Mouse (Mus musculus): ENCODE data around the gene Gm20458.

The Gm20458 gene

GRCm38 (mm10) chr2:164504919-164505318 lies 44.2 kb downstream of the Gm20458 start:
- DNase-seq: no peak

- DNase-seq: no peak
These were observed 45.0 kb downstream of the Gm20458 start for GRCm38 (mm10) chr2:164505619-164506347.

DNA sequence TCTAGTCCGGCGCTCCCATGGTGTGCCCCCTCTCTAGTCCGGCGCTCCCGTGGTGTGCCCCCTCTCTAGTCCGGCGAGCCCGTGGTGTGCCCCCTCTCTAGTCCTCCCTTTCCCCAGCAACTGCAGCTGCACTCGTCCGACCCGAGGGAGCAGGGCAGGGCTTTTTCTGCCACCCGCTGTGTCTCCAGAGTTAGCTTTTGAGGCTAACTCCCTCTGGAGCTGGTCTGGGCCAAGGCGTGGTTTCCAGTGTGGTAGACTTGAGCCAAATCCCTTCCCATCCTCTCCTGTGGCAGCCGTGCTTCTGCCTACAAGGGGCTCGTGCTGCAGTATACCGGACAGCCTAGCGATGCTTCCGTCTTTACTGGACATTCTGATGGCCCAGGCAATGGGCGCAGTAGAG lies 47.0 kb downstream of the Gm20458 start:
- no peak for DNase-seq

- no peak for DNase-seq
These were observed 49.9 kb downstream of the Gm20458 start for GRCm38 (mm10) chr2:164510621-164511190.

- no peak for DNase-seq
These were observed 51.5 kb downstream of the Gm20458 start for GRCm38 (mm10) chr2:164512121-164512909.

GRCm38 (mm10) chr2:164513389-164513788 lies 52.6 kb downstream of the Gm20458 start:
- DNase-seq: no peak

- DNase-seq: no peak
These were observed 54.1 kb downstream of the Gm20458 start for GRCm38 (mm10) chr2:164514916-164515315.

DNA sequence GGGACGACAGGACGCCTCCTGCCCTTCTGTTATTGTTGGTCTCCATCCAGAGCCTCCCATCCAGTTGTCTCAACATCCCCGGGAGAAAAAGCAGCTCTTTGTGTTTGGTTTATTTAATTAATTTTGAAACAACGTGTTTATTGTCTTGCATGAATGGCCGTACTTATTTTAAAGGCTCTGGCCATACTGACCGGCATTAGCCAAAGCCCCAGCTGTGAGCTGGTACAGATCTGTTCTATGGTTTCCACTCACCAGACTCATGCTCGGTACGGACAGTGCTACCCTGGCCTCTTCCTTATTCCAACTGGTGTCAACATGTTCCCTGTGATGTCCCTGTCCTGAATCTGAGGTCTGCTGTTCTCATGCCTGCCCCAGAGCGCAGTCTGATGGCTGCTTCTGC lies 55.1 kb downstream of the Gm20458 start:
- no peak for DNase-seq

GRCm38 (mm10) chr2:164516592-164516991 lies 55.8 kb downstream of the Gm20458 start:
- no peak for DNase-seq

- peak; percentile 46 to 58 for DNase-seq
These were observed 56.9 kb downstream of the Gm20458 start for GRCm38 (mm10) chr2:164517485-164518221.

DNA sequence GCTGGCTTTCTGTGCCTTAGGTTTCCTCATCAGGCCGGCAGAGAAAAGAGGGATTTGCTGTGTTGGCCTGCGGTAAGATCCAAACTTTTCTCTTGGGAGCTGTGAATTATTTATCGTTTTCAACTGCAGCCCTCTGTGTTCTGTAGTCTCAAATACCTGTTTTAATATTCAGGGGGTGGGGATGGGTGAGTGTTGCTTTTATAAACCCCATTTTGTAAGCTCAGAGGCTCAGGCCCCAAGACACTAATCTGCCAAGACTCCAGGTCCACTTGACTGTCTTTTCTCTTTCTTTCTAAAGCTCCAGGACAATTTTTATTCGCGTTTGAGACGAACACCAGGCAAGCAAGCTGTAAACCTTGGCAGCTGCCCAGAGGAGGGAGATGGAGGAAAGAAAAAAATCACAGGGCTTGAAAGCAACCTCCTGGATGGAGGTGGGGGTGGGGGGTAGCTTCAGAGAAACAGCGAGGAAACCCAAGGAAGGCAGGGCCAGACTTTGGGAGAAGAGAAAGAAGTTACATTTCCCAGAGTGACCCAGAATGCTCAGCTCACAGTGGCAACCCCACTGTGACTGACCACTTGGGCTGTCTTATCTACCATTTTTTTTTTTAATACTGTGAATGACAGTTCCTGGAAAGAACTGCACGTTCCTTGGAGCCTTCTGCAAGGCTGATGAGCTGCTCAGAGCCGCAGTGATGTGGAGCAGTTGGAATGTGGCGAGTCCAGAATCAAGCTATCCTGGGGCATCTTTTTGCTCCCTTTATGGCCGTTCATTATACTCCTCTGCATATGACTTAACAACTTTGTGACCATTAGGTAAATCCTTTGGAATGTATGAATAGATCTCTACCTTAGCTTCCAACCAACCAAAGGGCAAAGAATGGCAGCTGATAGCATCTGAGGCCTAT lies 57.8 kb downstream of the Gm20458 start:
- no peak for DNase-seq

DNA sequence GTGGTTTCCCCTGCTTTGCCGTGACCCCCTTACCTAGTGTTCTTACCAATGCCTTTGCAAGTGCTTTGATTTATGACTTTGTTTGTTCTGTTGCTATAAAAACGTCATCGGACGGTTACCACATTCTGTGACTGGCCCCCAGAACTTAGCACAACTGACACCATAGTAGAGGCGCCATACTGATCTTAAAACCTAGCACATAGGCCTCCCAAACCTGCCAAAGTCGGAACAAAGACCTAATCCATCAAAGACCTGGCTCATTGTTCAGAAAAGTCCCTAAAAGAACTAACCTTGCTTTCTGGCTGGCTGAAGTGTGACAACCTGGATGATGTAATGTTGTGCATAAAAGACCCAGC lies 58.4 kb downstream of the Gm20458 start:
- no peak for DNase-seq

DNA sequence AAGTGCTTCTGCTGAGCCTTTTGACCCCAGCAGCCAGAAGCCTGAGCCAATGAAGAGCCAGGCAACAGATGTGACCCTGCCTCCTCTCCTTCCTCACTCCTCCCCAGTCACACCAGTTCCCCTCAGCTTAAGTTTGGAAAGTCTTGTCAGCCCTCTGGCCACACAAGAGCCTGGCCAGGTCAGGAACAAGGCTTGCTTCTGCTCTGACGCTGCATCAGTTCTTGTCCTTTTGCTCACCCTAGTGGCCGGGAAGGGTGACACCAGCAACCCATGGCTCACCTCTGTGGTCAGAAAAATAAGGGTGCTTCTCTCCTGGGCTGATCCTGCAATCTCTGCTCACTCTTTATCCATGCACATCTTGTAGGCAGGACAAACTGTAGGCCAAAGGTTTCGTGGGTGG lies 60.0 kb downstream of the Gm20458 start:
- peak; percentile 46 to 60 for DNase-seq

DNA sequence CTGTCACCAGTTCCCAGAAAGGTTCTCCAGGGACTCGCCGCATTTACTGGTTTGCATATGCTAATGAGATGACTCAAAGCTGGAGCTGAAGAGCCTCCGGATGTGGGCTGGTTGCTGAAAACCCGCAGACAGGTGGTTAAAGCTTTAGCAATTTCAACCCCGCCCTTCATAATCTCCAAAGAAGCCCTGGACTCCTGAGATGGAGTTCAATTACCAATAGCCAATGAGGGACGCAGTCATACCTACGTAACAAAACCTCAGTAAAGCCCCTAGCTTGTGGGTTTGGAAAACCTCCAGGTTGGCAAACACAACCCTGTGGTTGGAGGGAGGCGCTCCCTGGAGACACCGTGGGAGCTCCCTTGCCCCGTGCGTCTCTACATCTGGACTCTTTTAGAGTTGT lies 61.1 kb downstream of the Gm20458 start:
- peak; percentile 51 to 53 for DNase-seq

- DNase-seq: no peak
These were observed 61.5 kb downstream of the Gm20458 start for GRCm38 (mm10) chr2:164522280-164522679.

DNA sequence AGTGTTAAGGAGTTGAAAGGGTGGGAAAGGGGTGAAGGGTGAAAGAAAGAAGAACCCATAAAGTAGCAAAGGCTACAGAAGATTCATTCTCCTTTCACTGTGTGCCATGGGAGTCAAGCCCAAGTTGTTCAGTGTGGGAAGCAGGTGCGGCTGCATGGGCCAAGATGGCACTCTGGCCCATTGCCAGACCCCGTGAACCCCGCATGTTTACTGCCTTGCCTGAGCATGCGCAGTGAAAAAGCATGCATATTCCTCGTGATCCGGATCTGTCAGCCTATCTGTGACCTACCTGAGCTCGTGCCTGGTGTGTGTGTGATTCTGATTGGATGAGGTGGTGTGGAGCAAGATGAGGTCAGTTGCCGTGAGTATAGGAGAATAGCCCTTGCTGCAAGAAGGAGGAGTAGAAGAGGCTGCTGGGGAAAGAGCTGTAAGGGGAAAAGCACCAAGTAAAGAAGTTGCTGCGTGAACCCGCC lies 62.6 kb downstream of the Gm20458 start:
- DNase-seq: no peak

GRCm38 (mm10) chr2:164528557-164528956 lies 67.8 kb downstream of the Gm20458 start:
- no peak for DNase-seq

GRCm38 (mm10) chr2:164531169-164531568 lies 70.4 kb downstream of the Gm20458 start:
- DNase-seq: peak; percentile 34 to 77

DNA sequence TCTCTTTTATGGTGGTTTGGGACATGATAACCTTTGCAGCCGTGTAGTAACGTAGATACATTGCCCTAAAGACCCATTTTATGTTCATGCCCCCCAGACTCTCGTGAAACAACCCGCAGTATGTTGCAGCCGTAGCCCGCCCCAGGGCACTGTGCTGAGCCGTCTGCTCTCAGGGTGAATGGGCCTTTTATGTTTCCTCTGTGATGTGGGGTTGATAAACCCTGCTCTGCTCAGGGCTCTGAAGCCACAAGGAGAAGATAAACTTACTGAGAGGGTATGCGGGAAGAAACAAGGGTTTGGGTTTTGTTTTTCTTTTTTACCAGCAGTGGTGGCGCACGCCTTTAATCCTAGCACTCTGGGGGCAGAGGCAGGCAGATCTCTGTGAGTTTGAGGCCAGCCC lies 73.5 kb downstream of the Gm20458 start:
- no peak for DNase-seq

DNA sequence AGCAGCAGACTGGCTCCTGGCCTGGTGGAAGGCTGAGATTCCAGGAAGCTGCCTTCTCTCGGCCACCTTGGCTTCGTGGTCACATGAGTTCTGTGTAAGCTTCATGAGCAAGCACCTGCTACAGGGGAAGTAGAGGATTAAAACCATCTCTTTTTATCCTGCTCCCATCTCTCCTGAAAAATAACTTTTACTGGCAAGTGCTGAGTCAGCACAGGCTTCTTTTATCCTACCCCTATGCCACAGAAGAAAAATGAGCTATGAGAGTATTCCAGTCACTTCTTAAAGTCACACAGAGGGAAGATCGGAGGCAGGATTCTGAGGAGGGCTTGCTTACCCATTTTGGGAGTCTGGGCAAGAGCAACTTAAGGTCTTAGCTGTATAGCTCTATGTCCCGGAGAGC lies 76.2 kb downstream of the Gm20458 start:
- no peak for DNase-seq
